Mouse (Mus musculus): Measurements from ENCODE around the gene Plod3.

DNA sequence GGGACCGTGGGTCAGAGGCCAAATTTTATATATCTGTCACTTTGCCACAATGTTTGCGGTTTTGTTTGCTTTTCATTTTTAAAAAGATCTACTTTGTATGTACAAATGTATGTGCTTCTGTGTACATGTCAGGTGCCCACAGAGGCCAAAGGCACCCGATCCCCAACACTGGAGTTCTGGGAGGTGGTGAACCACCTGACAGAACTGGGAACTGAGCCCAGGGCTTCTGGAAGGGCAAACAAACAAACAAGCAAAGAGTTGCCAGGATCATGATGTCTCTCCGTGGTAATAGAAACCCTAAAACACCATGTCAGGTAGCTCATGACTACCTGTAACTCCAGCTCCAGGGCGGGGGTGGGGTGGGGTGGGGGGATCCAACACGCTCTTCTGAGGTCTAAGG lies 26.8 kb upstream of the Plod3 start:
- TF ChIP-seq CTCF (IDR thresholded peaks at IDR 0.05; ENCODE audit: borderline replicate concordance, insufficient read depth, low read length) (no peak), POLR2A (IDR thresholded peaks at IDR 0.05; ENCODE audit: low read depth, low read length) (no peak)

All from embryonic fibroblast, embryonic 13.5 days (primary cell).